Mouse (Mus musculus): Measurements from ENCODE around the gene Mrpl43. TPM values are rescaled to one million over a fixed set of nuclear protein-coding genes. Genes with fewer than 3 reads are reported as not detected.

Mrpl43 gene
- polyA plus RNA-seq, 1 experiment = 53.1 TPM

DNA sequence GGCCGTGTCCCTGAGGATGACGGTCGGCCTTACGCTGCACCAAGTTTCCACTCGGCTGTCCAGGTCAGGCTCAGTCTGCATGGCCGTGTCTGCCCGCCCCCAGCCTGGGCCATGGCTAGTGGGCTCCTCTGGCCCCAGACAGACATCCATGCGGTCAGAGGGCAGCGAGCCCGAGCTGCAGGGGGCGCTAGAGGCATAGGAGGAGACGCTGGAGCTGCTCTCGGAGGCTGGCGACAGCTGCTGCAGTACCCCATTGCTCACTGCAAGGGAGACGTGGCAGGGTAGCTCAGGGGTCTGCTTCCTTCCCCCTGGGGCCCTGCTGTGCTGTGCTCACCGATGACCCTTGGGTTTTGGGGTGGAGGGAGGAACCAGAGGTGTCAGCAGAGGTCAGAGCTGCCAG, 30.6 kb upstream of the Mrpl43 start:
- Histone ChIP-seq H3K27ac (ENCODE audit: insufficient read depth, low read length) (no peak overlapping the region), H3K4me3 (ENCODE audit: extremely low read depth, insufficient read depth, insufficient read length) (no peak overlapping the region), H3K27me3 (ENCODE audit: control insufficient read depth, insufficient read depth, low read length) (no peaks in the 10 kb centered on the region), H3K36me3 (ENCODE audit: control insufficient read depth, insufficient read depth, low read length) (no peaks in the 10 kb centered on the region), H3K4me1 (ENCODE audit: control insufficient read depth, insufficient read depth, insufficient read length) (no peaks in the 10 kb centered on the region)
- no peak for TF ChIP-seq POLR2A (IDR thresholded peaks at IDR 0.05; ENCODE audit: low read depth, low read length)
- TF ChIP-seq CTCF (IDR thresholded peaks at IDR 0.05; ENCODE audit: extremely low read depth, insufficient read depth, insufficient read length, insufficient replicate concordance) = peak; percentile 33; the same call in 1 of the 2 replicates
- peak in 1 of 2 experiments; percentile 45 for DNase-seq (ENCODE audit: low read depth in 1 of 2, low spot score in 2 of 2)
- 53% methylated on average over 15 of the region's 16 CpGs for WGBS

DNA sequence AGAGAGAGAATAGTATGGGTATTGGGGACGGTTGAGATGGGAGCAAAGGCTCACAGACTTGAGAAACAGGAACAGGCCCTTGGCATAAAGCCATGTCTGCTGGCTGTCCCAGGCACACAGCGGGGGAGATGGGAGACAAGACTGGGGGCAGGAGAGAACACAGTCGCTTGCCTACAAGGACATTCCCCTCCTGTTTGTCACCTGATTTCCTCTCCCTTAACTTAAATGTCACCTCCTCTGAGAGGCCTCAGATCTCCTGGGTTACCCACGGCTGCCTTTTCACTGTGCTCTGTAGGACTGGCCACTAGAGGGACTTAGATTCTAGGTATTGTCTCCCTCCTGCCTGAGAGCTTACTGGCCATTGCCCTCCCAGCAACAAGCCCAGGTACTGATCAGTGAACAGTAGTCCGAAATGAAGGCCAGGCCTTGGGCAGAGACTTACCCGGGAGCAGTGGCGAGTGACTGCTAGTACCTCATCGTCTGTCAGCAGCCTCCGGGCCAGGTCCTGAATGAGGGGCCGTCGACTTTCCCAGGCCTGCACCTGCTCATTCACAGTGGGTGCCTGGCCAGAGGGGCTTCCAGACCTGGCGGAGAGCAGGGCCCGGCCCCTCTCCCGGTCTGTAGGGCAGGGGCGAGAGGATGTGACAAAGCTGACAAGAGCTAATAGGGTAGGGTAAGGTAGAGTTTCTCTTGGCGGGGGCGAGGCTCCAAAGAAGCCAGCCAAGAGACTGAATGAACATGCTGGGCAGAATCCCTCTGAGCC, 26.5 kb upstream of the Mrpl43 start:
- Histone ChIP-seq H3K36me3 (ENCODE audit: control insufficient read depth, insufficient read depth, low read length) (no peaks in the 10 kb centered on the region), H3K4me3 (ENCODE audit: extremely low read depth, insufficient read depth, insufficient read length) (no peak overlapping the region), H3K27me3 (ENCODE audit: control insufficient read depth, insufficient read depth, low read length) (no peaks in the 10 kb centered on the region), H3K4me1 (ENCODE audit: control insufficient read depth, insufficient read depth, insufficient read length) (no peaks in the 10 kb centered on the region), H3K27ac (ENCODE audit: insufficient read depth, low read length) (no peak overlapping the region)
- no peak for DNase-seq (ENCODE audit: low read depth in 1 of 2, low spot score in 2 of 2)
- TF ChIP-seq POLR2A (IDR thresholded peaks at IDR 0.05; ENCODE audit: low read depth, low read length) (no peak), CTCF (IDR thresholded peaks at IDR 0.05; ENCODE audit: extremely low read depth, insufficient read depth, insufficient read length, insufficient replicate concordance) (no peak)
- 61% methylated on average over 17 of the region's 17 CpGs for WGBS

- H3K27me3 ChIP-seq (ENCODE audit: control insufficient read depth, insufficient read depth, low read length) = no peaks in the 10 kb centered on the region
- DNase-seq (ENCODE audit: low read depth in 1 of 2, low spot score in 2 of 2) = peak in 1 of 2 experiments; percentile 47
- no peak for TF ChIP-seq POLR2A (IDR thresholded peaks at IDR 0.05; ENCODE audit: low read depth, low read length)
- peak; percentile 78; the same call in 1 of the 2 replicates for TF ChIP-seq CTCF (IDR thresholded peaks at IDR 0.05; ENCODE audit: extremely low read depth, insufficient read depth, insufficient read length, insufficient replicate concordance)
- no peaks in the 10 kb centered on the region for H3K4me1 ChIP-seq (ENCODE audit: control insufficient read depth, insufficient read depth, insufficient read length)
- H3K4me3 ChIP-seq (ENCODE audit: extremely low read depth, insufficient read depth, insufficient read length) = no peak overlapping the region
- 29% methylated on average over 4 of the region's 4 CpGs for WGBS
- H3K36me3 ChIP-seq (ENCODE audit: control insufficient read depth, insufficient read depth, low read length) = no peaks in the 10 kb centered on the region
- no peak overlapping the region for H3K27ac ChIP-seq (ENCODE audit: insufficient read depth, low read length)
Observed at GRCm38 (mm10) chr19:45031780-45032179, 25.5 kb upstream of the Mrpl43 start.

DNA sequence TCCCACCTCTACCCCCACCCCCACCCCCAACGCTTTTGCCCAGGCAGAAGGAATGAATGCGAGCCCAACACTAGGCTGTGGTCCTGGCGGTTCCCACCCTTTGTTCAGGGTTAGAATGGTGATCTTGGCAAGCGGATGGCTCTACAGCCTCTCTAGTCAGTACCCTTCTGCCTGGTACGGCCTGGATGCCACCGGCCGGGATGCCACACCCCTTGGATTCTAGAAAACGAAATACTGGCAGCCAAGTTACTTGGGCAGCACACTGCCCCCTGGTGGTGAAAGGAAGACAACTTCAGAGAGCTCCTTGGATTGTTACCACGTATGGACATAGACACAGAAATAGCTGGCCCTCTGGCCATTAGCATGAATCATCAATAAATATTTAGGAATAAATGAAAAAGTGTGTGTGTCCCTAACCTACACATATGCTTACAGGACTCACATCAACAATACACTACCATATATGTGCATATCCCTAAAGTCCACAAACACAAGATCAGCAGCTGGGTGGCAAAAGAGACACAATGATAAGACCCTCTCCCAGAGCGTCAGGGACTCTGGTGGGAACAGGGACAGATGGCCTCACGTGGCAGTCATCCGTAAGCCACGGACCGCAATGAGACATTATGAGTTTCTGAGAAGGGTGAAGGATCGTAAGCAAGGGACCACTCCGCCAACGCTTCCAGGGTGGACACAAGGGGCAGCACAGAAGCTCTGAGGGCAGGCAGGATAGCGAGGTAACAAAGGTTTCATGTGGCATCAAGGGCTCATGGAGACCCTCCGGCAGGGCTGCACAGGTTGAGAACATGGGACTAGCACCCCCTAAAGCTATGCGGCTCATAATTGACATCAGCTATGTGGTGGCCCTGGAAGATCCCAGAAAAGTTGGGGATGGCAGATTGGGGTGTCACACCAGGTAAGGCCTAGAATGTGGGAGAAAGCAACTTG, 24.8 kb upstream of the Mrpl43 start:
- Histone ChIP-seq H3K4me3 (ENCODE audit: extremely low read depth, insufficient read depth, insufficient read length) (no peak overlapping the region), H3K4me1 (ENCODE audit: control insufficient read depth, insufficient read depth, insufficient read length) (no peaks in the 10 kb centered on the region; the same call in 1 of the 2 replicates), H3K36me3 (ENCODE audit: control insufficient read depth, insufficient read depth, low read length) (no peaks in the 10 kb centered on the region), H3K27me3 (ENCODE audit: control insufficient read depth, insufficient read depth, low read length) (no peaks in the 10 kb centered on the region), H3K27ac (ENCODE audit: insufficient read depth, low read length) (no peak overlapping the region)
- peak in 1 of 2 experiments; percentile 48 for DNase-seq (ENCODE audit: low read depth in 1 of 2, low spot score in 2 of 2)
- 40% methylated on average over 20 of the region's 20 CpGs for WGBS
- TF ChIP-seq POLR2A (IDR thresholded peaks at IDR 0.05; ENCODE audit: low read depth, low read length) (no peak), CTCF (IDR thresholded peaks at IDR 0.05; ENCODE audit: extremely low read depth, insufficient read depth, insufficient read length, insufficient replicate concordance) (peak; percentile 58; the same call in 1 of the 2 replicates)

DNA sequence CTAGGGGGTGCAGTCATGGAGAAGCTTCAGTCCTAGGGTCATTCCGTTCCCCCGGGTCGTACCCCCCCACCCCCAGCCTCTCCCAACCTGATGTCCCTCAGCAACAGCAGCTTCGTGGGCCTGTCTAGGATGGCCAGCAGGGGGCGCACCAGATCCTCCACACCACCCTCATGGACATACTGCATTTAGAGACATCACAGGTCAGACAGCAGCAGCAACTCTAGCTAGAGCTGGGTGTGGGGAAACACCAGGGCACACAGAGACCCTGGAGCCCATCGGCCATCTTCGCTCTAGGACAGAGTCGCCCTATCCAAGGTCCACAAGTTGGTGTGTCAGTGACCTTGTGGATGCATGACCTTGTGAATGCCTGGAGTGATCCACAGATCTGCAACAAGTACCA, 23.9 kb upstream of the Mrpl43 start:
- Histone ChIP-seq H3K27ac (ENCODE audit: insufficient read depth, low read length) (no peak overlapping the region), H3K4me3 (ENCODE audit: extremely low read depth, insufficient read depth, insufficient read length) (no peak overlapping the region), H3K36me3 (ENCODE audit: control insufficient read depth, insufficient read depth, low read length) (no peaks in the 10 kb centered on the region), H3K4me1 (ENCODE audit: control insufficient read depth, insufficient read depth, insufficient read length) (no peaks in the 10 kb centered on the region; the same call in 1 of the 2 replicates), H3K27me3 (ENCODE audit: control insufficient read depth, insufficient read depth, low read length) (no peaks in the 10 kb centered on the region)
- peak in 1 of 2 experiments; percentile 49 for DNase-seq (ENCODE audit: low read depth in 1 of 2, low spot score in 2 of 2)
- peak; percentile 86; the same call in 1 of the 2 replicates for TF ChIP-seq CTCF (IDR thresholded peaks at IDR 0.05; ENCODE audit: extremely low read depth, insufficient read depth, insufficient read length, insufficient replicate concordance)
- no peak for TF ChIP-seq POLR2A (IDR thresholded peaks at IDR 0.05; ENCODE audit: low read depth, low read length)
- 23% methylated on average over 8 of the region's 8 CpGs for WGBS

DNA sequence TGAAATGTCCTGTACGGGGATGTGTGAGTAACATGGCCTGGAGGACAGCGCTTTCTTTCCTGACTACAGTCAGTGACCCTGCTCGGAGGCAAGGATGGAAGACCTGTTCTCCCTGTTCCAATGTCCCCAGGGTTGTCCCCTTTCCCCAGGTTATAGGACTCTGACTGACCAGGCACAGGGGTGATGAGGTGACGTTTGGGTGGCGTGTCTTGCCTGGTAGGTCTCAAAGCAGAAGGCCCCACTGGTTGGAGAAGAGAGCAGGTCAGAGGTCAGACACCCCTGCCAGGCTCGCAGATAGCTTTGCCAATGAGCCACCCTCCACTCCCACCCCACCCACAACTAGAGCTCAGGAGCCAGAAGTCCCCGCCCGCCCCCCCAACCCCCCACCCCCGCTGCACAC, 23.3 kb upstream of the Mrpl43 start:
- TF ChIP-seq CTCF (IDR thresholded peaks at IDR 0.05; ENCODE audit: extremely low read depth, insufficient read depth, insufficient read length, insufficient replicate concordance) (no peak), POLR2A (IDR thresholded peaks at IDR 0.05; ENCODE audit: low read depth, low read length) (no peak)
- no peak overlapping the region for H3K27ac ChIP-seq (ENCODE audit: insufficient read depth, low read length)
- DNase-seq (ENCODE audit: low read depth in 1 of 2, low spot score in 2 of 2) = no peak
- H3K36me3 ChIP-seq (ENCODE audit: control insufficient read depth, insufficient read depth, low read length) = no peaks in the 10 kb centered on the region
- no peaks in the 10 kb centered on the region for H3K27me3 ChIP-seq (ENCODE audit: control insufficient read depth, insufficient read depth, low read length)
- H3K4me3 ChIP-seq (ENCODE audit: extremely low read depth, insufficient read depth, insufficient read length) = no peak overlapping the region
- no peaks in the 10 kb centered on the region; the same call in 1 of the 2 replicates for H3K4me1 ChIP-seq (ENCODE audit: control insufficient read depth, insufficient read depth, insufficient read length)
- 67% methylated on average over 9 of the region's 9 CpGs for WGBS

Data from spleen, adult 2 months (tissue).